Mouse (Mus musculus): ENCODE measurements around the gene Heatr3. TPM values are rescaled to one million over a fixed set of nuclear protein-coding genes. Genes with fewer than 3 reads are reported as not detected.

Heatr3 gene
- 9.3 and 12.2 TPM in 2 replicates for polyA plus RNA-seq (2012; rRNA removed)

DNA sequence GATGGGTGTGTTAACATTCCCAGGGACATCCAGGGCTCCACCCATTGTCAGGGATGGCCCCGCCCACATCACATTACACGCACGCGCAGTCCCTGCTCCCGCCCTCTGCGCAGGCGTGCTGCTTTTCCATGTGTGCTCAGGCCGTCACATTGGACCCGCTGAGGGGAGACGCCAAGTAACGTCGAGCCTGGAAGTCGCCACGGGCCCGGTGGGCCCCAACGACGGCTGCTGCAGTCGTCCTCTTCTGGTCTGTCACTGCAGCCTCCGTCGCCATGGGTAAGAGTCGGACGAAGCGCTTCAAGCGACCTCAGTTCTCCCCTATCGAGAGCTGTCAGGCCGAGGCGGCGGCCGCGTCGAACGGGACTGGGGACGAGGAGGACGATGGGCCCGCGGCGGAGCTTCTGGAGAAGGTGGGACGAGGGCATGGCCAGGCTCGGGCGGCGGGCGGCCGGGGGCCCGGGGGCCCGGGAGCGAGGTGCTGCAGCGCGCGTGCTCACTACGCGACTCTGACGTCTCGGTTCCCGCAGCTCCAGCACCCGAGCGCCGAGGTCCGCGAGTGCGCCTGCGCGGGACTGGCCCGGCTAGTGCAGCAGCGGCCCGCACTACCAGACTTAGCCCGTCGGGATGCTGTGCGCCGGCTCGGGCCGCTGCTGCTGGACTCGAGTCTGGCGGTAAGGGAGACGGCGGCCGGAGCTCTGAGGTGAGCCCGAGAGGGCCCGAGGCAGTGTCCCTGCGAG is at the start of gene Heatr3:
Gene Heatr3, plus strand, starts transcription at position 108 of the 737 bp plus-strand sequence.
- H3K4me3 ChIP-seq (replicated peaks; ENCODE audit: extremely low read depth, low read depth, low read length), result peak within 1 kb of the TSS; percentile 92
- no peaks in the 10 kb centered on the region; the same call in 1 of the 2 replicates for H3K4me1 ChIP-seq (ENCODE audit: control insufficient read depth, insufficient read depth, low read length)
- peak; percentile 97 for DNase-seq
- WGBS, result under 1% methylated on average over 78 of the region's 79 CpGs
- TF ChIP-seq CTCF (IDR thresholded peaks at IDR 0.05; ENCODE audit: insufficient read depth, low read length) (no peak), POLR2A (IDR thresholded peaks at IDR 0.05; ENCODE audit: borderline replicate concordance, extremely low read depth, low read depth, low read length) (peak; percentile 83; the same call in 1 of the 2 replicates)

GRCm38 (mm10) chr8:88088006-88088405 is 49.6 kb upstream of the Heatr3 start:
- Histone ChIP-seq H3K4me1 (ENCODE audit: control insufficient read depth, insufficient read depth, low read length) (no peaks in the 10 kb centered on the region), H3K4me3 (replicated peaks; ENCODE audit: extremely low read depth, low read depth, low read length) (no peak overlapping the region)
- no peak for DNase-seq
- no peak for TF ChIP-seq CTCF (IDR thresholded peaks at IDR 0.05; ENCODE audit: insufficient read depth, low read length)
- TF ChIP-seq POLR2A (IDR thresholded peaks at IDR 0.05; ENCODE audit: borderline replicate concordance, extremely low read depth, low read depth, low read length), result no peak

GRCm38 (mm10) chr8:88091661-88092060 is 46.0 kb upstream of the Heatr3 start:
- no peak overlapping the region for H3K4me3 ChIP-seq (replicated peaks; ENCODE audit: extremely low read depth, low read depth, low read length)
- TF ChIP-seq CTCF (IDR thresholded peaks at IDR 0.05; ENCODE audit: insufficient read depth, low read length), result no peak
- no peak for TF ChIP-seq POLR2A (IDR thresholded peaks at IDR 0.05; ENCODE audit: borderline replicate concordance, extremely low read depth, low read depth, low read length)
- WGBS, result 54% methylated on average over 2 of the region's 2 CpGs
- DNase-seq, result no peak
- H3K4me1 ChIP-seq (ENCODE audit: control insufficient read depth, insufficient read depth, low read length), result no peaks in the 10 kb centered on the region

GRCm38 (mm10) chr8:88093367-88093766 is 44.3 kb upstream of the Heatr3 start:
- Histone ChIP-seq H3K4me1 (ENCODE audit: control insufficient read depth, insufficient read depth, low read length) (no peaks in the 10 kb centered on the region), H3K4me3 (replicated peaks; ENCODE audit: extremely low read depth, low read depth, low read length) (no peak overlapping the region)
- 79% methylated on average over 4 of the region's 4 CpGs for WGBS
- no peak for DNase-seq
- no peak for TF ChIP-seq CTCF (IDR thresholded peaks at IDR 0.05; ENCODE audit: insufficient read depth, low read length)
- TF ChIP-seq POLR2A (IDR thresholded peaks at IDR 0.05; ENCODE audit: borderline replicate concordance, extremely low read depth, low read depth, low read length), result no peak

GRCm38 (mm10) chr8:88098856-88099255 is 38.8 kb upstream of the Heatr3 start:
- no peak for TF ChIP-seq POLR2A (IDR thresholded peaks at IDR 0.05; ENCODE audit: borderline replicate concordance, extremely low read depth, low read depth, low read length)
- no peak for TF ChIP-seq CTCF (IDR thresholded peaks at IDR 0.05; ENCODE audit: insufficient read depth, low read length)

DNA sequence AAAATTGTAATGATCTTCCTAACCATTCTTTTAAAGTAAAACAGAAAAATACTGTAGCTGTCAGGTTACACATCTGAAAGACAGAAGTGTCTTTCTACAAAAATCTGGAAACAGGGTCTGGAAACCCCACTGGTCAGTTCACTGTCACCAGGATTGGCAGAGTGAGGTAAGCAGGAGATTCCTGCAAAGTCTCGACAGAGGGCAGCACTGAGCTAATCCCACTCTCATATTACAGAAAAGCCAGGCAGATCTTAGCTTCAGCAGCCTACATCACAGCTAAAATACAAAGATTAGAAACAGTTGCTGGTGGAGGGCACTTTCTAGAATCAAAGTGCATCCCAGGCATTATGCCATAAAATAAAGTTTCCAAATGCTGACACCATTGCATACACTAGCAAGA is 38.1 kb upstream of the Heatr3 start:
- WGBS, result 0% methylated on average over 1 of the region's 1 CpGs
- peak; percentile 20 for DNase-seq
- Histone ChIP-seq H3K4me1 (ENCODE audit: control insufficient read depth, insufficient read depth, low read length) (no peaks in the 10 kb centered on the region), H3K4me3 (replicated peaks; ENCODE audit: extremely low read depth, low read depth, low read length) (no peak overlapping the region)
- TF ChIP-seq POLR2A (IDR thresholded peaks at IDR 0.05; ENCODE audit: borderline replicate concordance, extremely low read depth, low read depth, low read length), result no peak
- TF ChIP-seq CTCF (IDR thresholded peaks at IDR 0.05; ENCODE audit: insufficient read depth, low read length), result peak; percentile 68

More at GRCm38 (mm10) chr8:88098856-88099255, 38.8 kb upstream of the Heatr3 start:
- Histone ChIP-seq H3K4me3 (replicated peaks; ENCODE audit: extremely low read depth, low read depth, low read length) (no peak overlapping the region), H3K4me1 (ENCODE audit: control insufficient read depth, insufficient read depth, low read length) (no peaks in the 10 kb centered on the region)
- 76% methylated on average over 4 of the region's 4 CpGs for WGBS
- DNase-seq, result no peak

GRCm38 (mm10) chr8:88109241-88109640 is 28.4 kb upstream of the Heatr3 start:
- TF ChIP-seq POLR2A (IDR thresholded peaks at IDR 0.05; ENCODE audit: borderline replicate concordance, extremely low read depth, low read depth, low read length) (no peak), CTCF (IDR thresholded peaks at IDR 0.05; ENCODE audit: insufficient read depth, low read length) (no peak)
- no peak overlapping the region for H3K4me3 ChIP-seq (replicated peaks; ENCODE audit: extremely low read depth, low read depth, low read length)
- WGBS, result 88% methylated on average over 4 of the region's 4 CpGs
- no peaks in the 10 kb centered on the region for H3K4me1 ChIP-seq (ENCODE audit: control insufficient read depth, insufficient read depth, low read length)
- no peak for DNase-seq

DNA sequence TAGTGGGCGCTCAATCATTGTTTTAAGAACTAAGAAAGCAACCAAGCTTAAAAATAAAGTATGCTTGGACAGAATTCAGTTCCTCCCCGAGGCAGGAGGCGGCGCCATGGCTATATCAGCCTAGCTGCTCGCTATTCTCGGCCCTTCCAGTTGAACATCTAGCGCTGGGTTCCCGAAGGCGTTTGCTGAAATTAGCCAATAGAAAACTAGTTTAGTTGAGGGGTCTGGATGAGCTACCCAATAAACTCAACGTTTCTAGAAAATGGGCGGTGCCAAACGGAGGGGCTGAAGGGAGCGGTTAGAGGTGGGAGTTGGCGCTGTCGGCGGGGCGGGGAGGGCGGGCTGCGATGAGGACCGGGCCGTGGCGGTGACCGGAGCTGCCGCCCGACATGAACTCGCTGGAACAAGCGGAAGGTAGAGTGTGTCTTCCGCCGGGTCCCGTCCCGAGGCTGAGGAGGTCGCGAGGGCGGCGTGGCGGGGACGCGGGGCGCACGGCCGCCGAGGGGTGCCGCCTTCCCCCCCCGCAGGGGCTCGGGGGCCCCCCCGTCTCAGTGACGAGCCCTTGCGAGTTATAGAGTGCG is 19.1 kb upstream of the Heatr3 start, which contains the start of gene Cnep1r1:
Gene Cnep1r1, plus strand, starts transcription at position 314 of the 581 bp plus-strand sequence.
- H3K4me1 ChIP-seq (ENCODE audit: control insufficient read depth, insufficient read depth, low read length), result peaks cover 2% of the 10 kb centered on the region; the same call in 1 of the 2 replicates
- DNase-seq, result peak; percentile 86
- under 1% methylated on average over 49 of the region's 49 CpGs for WGBS
- peak within 1 kb of the TSS; percentile 91 for H3K4me3 ChIP-seq (replicated peaks; ENCODE audit: extremely low read depth, low read depth, low read length)
- peak; percentile 60; the same call in 1 of the 2 replicates for TF ChIP-seq POLR2A (IDR thresholded peaks at IDR 0.05; ENCODE audit: borderline replicate concordance, extremely low read depth, low read depth, low read length)
- peak; percentile 84 for TF ChIP-seq CTCF (IDR thresholded peaks at IDR 0.05; ENCODE audit: insufficient read depth, low read length)

GRCm38 (mm10) chr8:88119076-88119475 is 18.6 kb upstream of the Heatr3 start:
- Histone ChIP-seq H3K4me1 (ENCODE audit: control insufficient read depth, insufficient read depth, low read length) (peaks cover 2% of the 10 kb centered on the region; the same call in 1 of the 2 replicates), H3K4me3 (replicated peaks; ENCODE audit: extremely low read depth, low read depth, low read length) (peak overlapping the region; percentile 91)
- TF ChIP-seq POLR2A (IDR thresholded peaks at IDR 0.05; ENCODE audit: borderline replicate concordance, extremely low read depth, low read depth, low read length) (no peak), CTCF (IDR thresholded peaks at IDR 0.05; ENCODE audit: insufficient read depth, low read length) (no peak)
- DNase-seq, result peak; percentile 26
- under 1% methylated on average over 11 of the region's 11 CpGs for WGBS
